Mouse (Mus musculus) effector memory CD4-positive, alpha-beta T cell, adult 7 months (primary cell): Measurements from ENCODE around the gene Bend7. TPM values are rescaled to one million over a fixed set of nuclear protein-coding genes. Genes with fewer than 3 reads are reported as not detected.

Source experiments
- polyA plus RNA-seq: library from polyadenylated mRNA; unstranded; fragments of 100-300 nt; shearing (Covaris generic); gene quantifications from one replicate; pipeline ENCODE4 v1.2.1, GENCODE M21; 2017

Gene Bend7
- not detected for polyA plus RNA-seq

DNA sequence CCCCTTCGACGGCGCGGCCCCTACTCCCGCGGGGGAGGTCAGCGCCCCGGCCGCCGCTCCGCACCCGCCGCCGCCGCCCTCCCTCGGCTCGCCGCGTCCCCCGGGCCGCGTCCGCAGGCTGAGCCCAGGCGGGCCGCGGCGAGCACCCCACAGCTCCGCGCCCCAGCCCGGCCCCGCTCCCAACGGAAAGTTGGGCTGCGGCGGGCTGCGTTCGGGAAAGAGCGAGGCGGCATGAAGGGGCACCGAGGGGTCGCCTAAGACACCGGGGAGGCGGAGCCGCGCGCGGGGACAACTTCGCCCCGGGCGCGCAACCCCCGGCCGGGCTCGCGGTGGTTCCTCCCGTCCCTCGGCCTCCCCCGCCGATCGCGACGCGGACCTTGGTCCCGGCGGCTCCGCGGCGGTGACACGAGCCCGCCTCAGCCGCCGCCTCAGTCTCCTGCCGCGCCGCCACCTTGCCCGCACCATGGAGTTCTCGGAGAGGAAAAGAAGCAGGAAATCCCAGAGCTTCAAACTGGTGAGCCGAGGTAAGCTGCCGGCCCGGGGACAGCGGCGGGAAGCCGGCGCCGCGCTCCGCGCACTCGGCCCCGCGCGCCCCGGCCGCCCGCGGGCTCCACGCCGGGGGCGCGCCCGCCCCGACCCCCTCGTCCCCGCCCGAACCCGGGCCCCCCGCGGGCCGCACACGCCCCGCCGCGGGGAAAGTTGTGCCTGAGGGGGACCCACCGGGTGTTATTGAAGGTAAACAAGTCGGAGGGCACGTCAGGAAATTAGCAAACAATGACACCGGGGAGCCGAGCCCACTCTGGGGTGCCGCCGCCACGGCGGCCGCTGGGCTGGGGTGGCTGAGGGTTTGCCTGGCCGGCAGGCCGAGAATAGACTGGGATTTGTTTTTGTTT lies at the start of gene Bend7:
Bend7 (plus strand) TSS at position 63 of the 893 bp plus-strand sequence.

Other genes with a start within 250 kb of the Bend7 start
- 60.1 TPM for gene Prpf18, start 65.7 kb upstream of the Bend7 start, polyA plus RNA-seq
- gene Sephs1, start 163.7 kb downstream of the Bend7 start, polyA plus RNA-seq: 26.3 TPM
- 43.9 TPM for gene Phyh, start 201.2 kb downstream of the Bend7 start, polyA plus RNA-seq